8 mouse cellular contexts compared by ENCODE assay signal in genomic region chr13:21784311-21784710, GRCm38 (mm10). TPM values are rescaled to one million over a fixed set of nuclear protein-coding genes. Genes with fewer than 3 reads are reported as not detected.
DNase-seq lines count a peak whose midpoint lies in the region; ATAC-seq and TF ChIP-seq lines count a peak whose summit lies in the region.

No protein-coding gene starts in this region.

- H3ac ChIP-seq in myocyte (ENCODE audit: control insufficient read depth, insufficient read length), result no peak overlapping the region

- H3K4me2 ChIP-seq in midbrain, embryonic 11.5 days, result peak overlapping the region; percentile 57
- H3K4me2 ChIP-seq in midbrain, postnatal 0 days (ENCODE audit: low read depth, low read length, poor library complexity, severe bottlenecking), result no peak overlapping the region
- peak overlapping the region; percentile 73 for H3K4me2 ChIP-seq in embryonic facial prominence, embryonic 13.5 days
- H3K4me2 ChIP-seq in intestine, embryonic 14.5 days (ENCODE audit: low read length), result peak overlapping the region; percentile 61
- H3K4me2 ChIP-seq in myocyte (ENCODE audit: low read depth), result peak overlapping the region; percentile 85

- peaks cover 39% of the 10 kb centered on the region for H3K4me1 ChIP-seq in midbrain, embryonic 11.5 days (ENCODE audit: control insufficient read depth, insufficient read depth, low read length)
- peaks cover 11% of the 10 kb centered on the region for H3K4me1 ChIP-seq in midbrain, postnatal 0 days (ENCODE audit: insufficient read depth, low read length)
- peaks cover 47% of the 10 kb centered on the region for H3K4me1 ChIP-seq in embryonic facial prominence, embryonic 13.5 days
- H3K4me1 ChIP-seq in intestine, embryonic 14.5 days (replicated peaks; ENCODE audit: control insufficient read depth, insufficient read depth, low read length), result peaks cover 25% of the 10 kb centered on the region

- peak overlapping the region; percentile 87 for H3K27ac ChIP-seq in midbrain, embryonic 11.5 days (ENCODE audit: low read depth, low read length)
- H3K27ac ChIP-seq in midbrain, postnatal 0 days (ENCODE audit: low read depth, low read length), result no peak overlapping the region
- H3K27ac ChIP-seq in embryonic facial prominence, embryonic 13.5 days, result peak overlapping the region; percentile 95
- peak overlapping the region; percentile 92 for H3K27ac ChIP-seq in intestine, embryonic 14.5 days (ENCODE audit: low read depth)

- peak; percentile 86 for DNase-seq in midbrain, embryonic 11.5 days (ENCODE audit: low spot score, missing footprints)
- DNase-seq in midbrain, postnatal 0 days (ENCODE audit: low spot score), result no peak
- DNase-seq in intestine, embryonic 14.5 days (ENCODE audit: low spot score), result no peak
- DNase-seq in cerebellum, adult 11 months, result no peak
- DNase-seq in kidney, adult 11 months, result no peak
- DNase-seq in layer of hippocampus, adult 11-12 months (ENCODE audit: low spot score), result no peak

- no peak for TF ChIP-seq POLR2A in myocyte (IDR thresholded peaks at IDR 0.05; ENCODE audit: insufficient read length, low read depth)

- no peaks in the 10 kb centered on the region for H3K36me3 ChIP-seq in midbrain, embryonic 11.5 days (ENCODE audit: control insufficient read depth, insufficient read depth, low read length)
- H3K36me3 ChIP-seq in midbrain, postnatal 0 days (ENCODE audit: insufficient read depth, low read length), result no peaks in the 10 kb centered on the region
- H3K36me3 ChIP-seq in embryonic facial prominence, embryonic 13.5 days, result no peaks in the 10 kb centered on the region
- no peaks in the 10 kb centered on the region for H3K36me3 ChIP-seq in intestine, embryonic 14.5 days (ENCODE audit: control insufficient read depth, insufficient read depth, low read length)
- no peaks in the 10 kb centered on the region for H3K36me3 ChIP-seq in myocyte (ENCODE audit: control insufficient read depth, insufficient read depth)

- TF ChIP-seq CTCF in midbrain, postnatal 0 days (IDR thresholded peaks at IDR 0.05), result no peak

- H3K4me3 ChIP-seq in midbrain, embryonic 11.5 days (ENCODE audit: low read depth, low read length), result no peak overlapping the region
- H3K4me3 ChIP-seq in midbrain, postnatal 0 days (ENCODE audit: low read depth, low read length), result no peak overlapping the region
- H3K4me3 ChIP-seq in embryonic facial prominence, embryonic 13.5 days, result peak overlapping the region; percentile 48
- no peak overlapping the region for H3K4me3 ChIP-seq in intestine, embryonic 14.5 days (ENCODE audit: low read depth, low read length)
- H3K4me3 ChIP-seq in myocyte, result peak overlapping the region; percentile 18

- WGBS in midbrain, embryonic 11.5 days, result 23% methylated on average over 6 of the region's 6 CpGs
- WGBS in midbrain, postnatal 0 days, result 26% methylated on average over 6 of the region's 6 CpGs
- 35% methylated on average over 6 of the region's 6 CpGs for WGBS in embryonic facial prominence, embryonic 13.5 days
- 26% methylated on average over 6 of the region's 6 CpGs for WGBS in intestine, embryonic 14.5 days

- no peaks in the 10 kb centered on the region for H3K79me2 ChIP-seq in myocyte (ENCODE audit: control insufficient read depth, insufficient read depth)

- H3K9ac ChIP-seq in midbrain, embryonic 11.5 days (ENCODE audit: low read length), result peak overlapping the region; percentile 68
- no peak overlapping the region for H3K9ac ChIP-seq in midbrain, postnatal 0 days (replicated peaks; ENCODE audit: low read length, poor library complexity, severe bottlenecking)
- H3K9ac ChIP-seq in embryonic facial prominence, embryonic 13.5 days, result peak overlapping the region; percentile 68
- H3K9ac ChIP-seq in intestine, embryonic 14.5 days (ENCODE audit: low read length), result peak overlapping the region; percentile 54

- no peaks in the 10 kb centered on the region for H3K9me3 ChIP-seq in midbrain, embryonic 11.5 days (ENCODE audit: control insufficient read depth, low read length)
- no peaks in the 10 kb centered on the region for H3K9me3 ChIP-seq in midbrain, postnatal 0 days (ENCODE audit: low read length)
- H3K9me3 ChIP-seq in embryonic facial prominence, embryonic 13.5 days, result no peaks in the 10 kb centered on the region
- no peaks in the 10 kb centered on the region for H3K9me3 ChIP-seq in intestine, embryonic 14.5 days (ENCODE audit: control insufficient read depth, low read length)

- ATAC-seq in midbrain, embryonic 11.5 days (ENCODE audit: low FRiP score), result no peak
- no peak for ATAC-seq in midbrain, postnatal 0 days (ENCODE audit: low FRiP score)
- no peak for ATAC-seq in embryonic facial prominence, embryonic 13.5 days (ENCODE audit: insufficient number of reproducible peaks, insufficient read depth, low FRiP score, low TSS enrichment, low read depth)
- ATAC-seq in intestine, embryonic 14.5 days (replicated peaks; ENCODE audit: low FRiP score, low TSS enrichment, low read depth), result no peak

- H3K27me3 ChIP-seq in midbrain, embryonic 11.5 days (ENCODE audit: control insufficient read depth, insufficient read depth, low read length), result no peaks in the 10 kb centered on the region
- no peaks in the 10 kb centered on the region for H3K27me3 ChIP-seq in midbrain, postnatal 0 days (ENCODE audit: insufficient read depth, low read length)
- H3K27me3 ChIP-seq in embryonic facial prominence, embryonic 13.5 days, result no peaks in the 10 kb centered on the region
- no peaks in the 10 kb centered on the region for H3K27me3 ChIP-seq in intestine, embryonic 14.5 days (replicated peaks; ENCODE audit: control insufficient read depth, insufficient read depth, low read length)
- H3K27me3 ChIP-seq in myocyte (ENCODE audit: control insufficient read depth, insufficient read depth, insufficient read length), result no peaks in the 10 kb centered on the region

TF ChIP-seq in myocyte, 11 proteins besides CTCF, POLR2A, EP300 and RAD21:
- no peak for TF ChIP-seq USF1 (IDR thresholded peaks at IDR 0.05; ENCODE audit: low read depth)
- no peak for TF ChIP-seq MAX (IDR thresholded peaks at IDR 0.05; ENCODE audit: low read depth)
- TF ChIP-seq REST (IDR thresholded peaks at IDR 0.05; ENCODE audit: insufficient read depth, insufficient read length), result no peak

RNA-seq across cellular contexts. Expression of gene Hist1h3i, which starts 1.1 kb away (rescaled TPM):
- polyA plus RNA-seq in midbrain, embryonic 11.5 days (2014; fragmentation: Nextera tagmentation; extraction: Ambion mirVana), result 289 and 304 TPM in 2 replicates
- total RNA-seq in midbrain, postnatal 0 days (2014; rRNA removed), result 282 and 525 TPM in 2 replicates
- polyA plus RNA-seq in midbrain, postnatal 0 days (2015; fragmentation: Nextera tagmentation; extraction: Ambion mirVana), result 8.2 and 10.0 TPM in 2 replicates
- polyA plus RNA-seq in embryonic facial prominence, embryonic 13.5 days (2015; fragmentation: Nextera tagmentation; extraction: Ambion mirVana), result 128 and 155 TPM in 2 replicates
- polyA plus RNA-seq in intestine, embryonic 14.5 days (2014; fragmentation: Nextera tagmentation; extraction: Ambion mirVana), result 188 and 230 TPM in 2 replicates
- polyA plus RNA-seq in myocyte (2012; fragmentation: generic; extraction: Trizol), result 10.6 TPM

RNA-seq across cellular contexts. Expression of gene Hist1h2an, which starts 2.7 kb away (rescaled TPM):
- polyA plus RNA-seq in midbrain, embryonic 11.5 days (2014; fragmentation: Nextera tagmentation; extraction: Ambion mirVana), result 2.6 and 7.4 TPM in 2 replicates
- total RNA-seq in midbrain, postnatal 0 days (2014; rRNA removed), result 145 and 318 TPM in 2 replicates
- not detected in 2 replicates for polyA plus RNA-seq in midbrain, postnatal 0 days (2015; fragmentation: Nextera tagmentation; extraction: Ambion mirVana)
- polyA plus RNA-seq in embryonic facial prominence, embryonic 13.5 days (2015; fragmentation: Nextera tagmentation; extraction: Ambion mirVana), result 10.9 and 15.4 TPM in 2 replicates
- 10.1 TPM in 1 of 2 replicates, not detected in the other for polyA plus RNA-seq in intestine, embryonic 14.5 days (2014; fragmentation: Nextera tagmentation; extraction: Ambion mirVana)
- polyA plus RNA-seq in myocyte (2012; fragmentation: generic; extraction: Trizol), result 6.8 TPM

RNA-seq across cellular contexts. Expression of gene Hist1h2bp, which starts 3.0 kb away (rescaled TPM):
- polyA plus RNA-seq in midbrain, embryonic 11.5 days (2014; fragmentation: Nextera tagmentation; extraction: Ambion mirVana), result 2.5 TPM in 2 replicates
- 41.9 and 77.2 TPM in 2 replicates for total RNA-seq in midbrain, postnatal 0 days (2014; rRNA removed)
- 0.48 and 0.76 TPM in 2 replicates for polyA plus RNA-seq in midbrain, postnatal 0 days (2015; fragmentation: Nextera tagmentation; extraction: Ambion mirVana)
- 0.72 and 1.7 TPM in 2 replicates for polyA plus RNA-seq in embryonic facial prominence, embryonic 13.5 days (2015; fragmentation: Nextera tagmentation; extraction: Ambion mirVana)
- 0.74 and 1.8 TPM in 2 replicates for polyA plus RNA-seq in intestine, embryonic 14.5 days (2014; fragmentation: Nextera tagmentation; extraction: Ambion mirVana)
- 0.89 TPM for polyA plus RNA-seq in myocyte (2012; fragmentation: generic; extraction: Trizol)

RNA-seq across cellular contexts. Expression of gene Hist1h1b, which starts 3.9 kb away (rescaled TPM):
- polyA plus RNA-seq in midbrain, embryonic 11.5 days (2014; fragmentation: Nextera tagmentation; extraction: Ambion mirVana), result 20.0 and 24.8 TPM in 2 replicates
- 54.7 and 116 TPM in 2 replicates for total RNA-seq in midbrain, postnatal 0 days (2014; rRNA removed)
- 2.0 TPM in 2 replicates for polyA plus RNA-seq in midbrain, postnatal 0 days (2015; fragmentation: Nextera tagmentation; extraction: Ambion mirVana)
- 30.2 and 32.9 TPM in 2 replicates for polyA plus RNA-seq in embryonic facial prominence, embryonic 13.5 days (2015; fragmentation: Nextera tagmentation; extraction: Ambion mirVana)
- 16.0 and 16.8 TPM in 2 replicates for polyA plus RNA-seq in intestine, embryonic 14.5 days (2014; fragmentation: Nextera tagmentation; extraction: Ambion mirVana)
- polyA plus RNA-seq in myocyte (2012; fragmentation: generic; extraction: Trizol), result 1.7 TPM

RNA-seq across cellular contexts. Expression of gene Hist1h2bq, which starts 25.7 kb away (rescaled TPM):
- polyA plus RNA-seq in midbrain, embryonic 11.5 days (2014; fragmentation: Nextera tagmentation; extraction: Ambion mirVana), result 17.8 and 23.3 TPM in 2 replicates
- total RNA-seq in midbrain, postnatal 0 days (2014; rRNA removed), result 213 and 311 TPM in 2 replicates
- polyA plus RNA-seq in midbrain, postnatal 0 days (2015; fragmentation: Nextera tagmentation; extraction: Ambion mirVana), result 2.7 and 3.8 TPM in 2 replicates
- 21.6 and 33.1 TPM in 2 replicates for polyA plus RNA-seq in embryonic facial prominence, embryonic 13.5 days (2015; fragmentation: Nextera tagmentation; extraction: Ambion mirVana)
- polyA plus RNA-seq in intestine, embryonic 14.5 days (2014; fragmentation: Nextera tagmentation; extraction: Ambion mirVana), result 19.9 and 23.4 TPM in 2 replicates
- 72.0 TPM for polyA plus RNA-seq in myocyte (2012; fragmentation: generic; extraction: Trizol)

Comparison
In these comparisons a context has a peak if more than half of its experiments do, and no peak if none do; other contexts are left out.
1. RNA of gene Hist1h3i, which starts 1.1 kb away (polyA plus RNA-seq): 289 to 304 TPM in midbrain, embryonic 11.5 days, 188 to 230 TPM in intestine, embryonic 14.5 days and 128 to 155 TPM in embryonic facial prominence, embryonic 13.5 days; 10.6 TPM in myocyte (single experiment) and 8.2 to 10.0 TPM in midbrain, postnatal 0 days; every median in the first group is over 10 times any median in the second.
2. H3K4me3 ChIP-seq: peak in embryonic facial prominence, embryonic 13.5 days (single experiment) and myocyte (single experiment); none in midbrain, embryonic 11.5 days (single experiment), midbrain, postnatal 0 days (single experiment) and intestine, embryonic 14.5 days (single experiment).